Mouse (Mus musculus) embryo, embryonic 11.5 days (tissue): ENCODE measurements around the gene Slfn2.
"Not testable (repeated sequence)": the region's sequence is repeated elsewhere in the genome, so short reads cannot be mapped to it uniquely, and the experiment has no call there.

Experiments used
- DNase-seq: peaks from one replicate; pipeline ENCODE4 v3.0.0-alpha.2; 2012; ENCODE audit warnings: low read depth, low spot score

The Slfn2 gene

GRCm38 (mm10) chr11:83064946-83065345, at the start of gene Slfn2:
Gene Slfn2, plus strand, starts transcription at chr11:83065112.
- no peak for DNase-seq

- no peak for DNase-seq
These were observed 48.8 kb upstream of the Slfn2 start for GRCm38 (mm10) chr11:83016093-83016492.

GRCm38 (mm10) chr11:83019561-83020519, 45.1 kb upstream of the Slfn2 start:
- not testable (repeated sequence) for DNase-seq

- DNase-seq, result no peak
These were observed 44.3 kb upstream of the Slfn2 start, which contains the start of gene Slfn8 for GRCm38 (mm10) chr11:83020621-83021020. Gene Slfn8, minus strand, starts transcription at chr11:83020810.

- not testable (repeated sequence) for DNase-seq
These were observed 26.2 kb upstream of the Slfn2 start for GRCm38 (mm10) chr11:83038686-83039085.

GRCm38 (mm10) chr11:83039156-83039555, 25.8 kb upstream of the Slfn2 start:
- DNase-seq, result no peak

GRCm38 (mm10) chr11:83039796-83040195, 25.1 kb upstream of the Slfn2 start:
- DNase-seq, result no peak

GRCm38 (mm10) chr11:83040325-83040724, 24.6 kb upstream of the Slfn2 start:
- no peak for DNase-seq

GRCm38 (mm10) chr11:83041000-83041399, 23.9 kb upstream of the Slfn2 start:
- DNase-seq, result no peak

- DNase-seq, result no peak
These were observed 21.0 kb upstream of the Slfn2 start for GRCm38 (mm10) chr11:83043891-83044290.

- DNase-seq, result no peak
These were observed 19.3 kb upstream of the Slfn2 start for GRCm38 (mm10) chr11:83045642-83046041.

- DNase-seq, result peak; percentile 30
These were observed 7.0 kb upstream of the Slfn2 start for GRCm38 (mm10) chr11:83057863-83058262.

- no peak for DNase-seq
These were observed 4.4 kb upstream of the Slfn2 start for GRCm38 (mm10) chr11:83060412-83061020.

GRCm38 (mm10) chr11:83061806-83062205, 3.1 kb upstream of the Slfn2 start:
- no peak for DNase-seq

GRCm38 (mm10) chr11:83063126-83063525, 1.8 kb upstream of the Slfn2 start:
- DNase-seq, result no peak

- DNase-seq, result no peak
These were observed 967 bp upstream of the Slfn2 start for GRCm38 (mm10) chr11:83063941-83064349.

- no peak for DNase-seq
These were observed 781 bp downstream of the Slfn2 start for GRCm38 (mm10) chr11:83065441-83066344.

- DNase-seq, result no peak
These were observed 2.0 kb downstream of the Slfn2 start for GRCm38 (mm10) chr11:83066640-83067531.

- no peak for DNase-seq
These were observed 3.2 kb downstream of the Slfn2 start for GRCm38 (mm10) chr11:83067982-83068694.
